Mouse (Mus musculus): Measurements from ENCODE around the gene Ltb4r2. TPM values are rescaled to one million over a fixed set of nuclear protein-coding genes. Genes with fewer than 3 reads are reported as not detected.

Gene Ltb4r2
- 0.10 and 0.24 TPM in 2 replicates for polyA plus RNA-seq (2015; fragmentation: Nextera tagmentation; extraction: Ambion mirVana)

DNA sequence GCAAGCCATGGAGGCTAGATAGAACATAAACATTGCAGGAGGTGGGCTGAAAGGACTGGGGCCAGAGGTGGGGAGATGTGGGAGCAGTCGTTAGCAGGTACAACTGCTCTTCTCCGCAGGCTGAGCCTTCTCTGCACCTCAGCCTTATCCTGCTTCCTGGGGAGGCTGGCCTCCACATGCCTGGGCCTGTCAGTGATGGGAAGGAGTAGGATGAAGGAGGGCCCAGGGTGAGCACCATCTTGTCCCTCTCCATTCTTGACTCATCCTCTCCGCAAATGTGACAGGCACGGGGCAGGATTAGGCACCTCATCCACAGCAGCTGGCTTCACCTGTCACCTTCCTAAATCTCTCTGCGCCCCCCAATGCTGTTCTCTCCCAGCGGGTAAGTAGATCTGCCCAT lies at the start of gene Ltb4r2:
TSS of gene Ltb4r2 (plus strand) at position 266 of the 400 bp plus-strand sequence.
- 76% methylated on average over 6 of the region's 6 CpGs for WGBS
- peaks cover 41% of the 10 kb centered on the region for H3K27me3 ChIP-seq
- peak within 1 kb of the TSS; percentile 51 for H3K27ac ChIP-seq (replicated peaks)

DNA sequence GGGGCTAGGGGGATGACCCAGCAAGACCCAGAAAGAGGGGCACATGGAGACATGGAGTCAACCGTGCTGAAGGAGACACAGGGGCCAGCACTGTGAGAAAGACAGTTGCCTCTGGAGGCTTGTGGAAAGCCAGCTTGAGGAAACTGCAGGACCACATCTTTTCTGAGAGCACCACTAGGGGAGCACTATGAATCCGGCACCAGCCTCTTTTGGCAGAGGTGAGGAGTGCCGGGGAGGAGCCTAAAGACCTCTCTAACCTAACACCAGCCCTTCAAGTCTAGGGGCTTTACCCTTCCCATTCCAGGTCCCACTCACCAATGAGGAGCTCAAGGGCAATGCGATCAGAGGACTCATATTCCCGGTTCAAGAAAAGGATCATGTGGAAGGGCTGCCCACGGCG lies 49.4 kb upstream of the Ltb4r2 start:
- Histone ChIP-seq H3K27me3 (0 out of 2 replicates have a peak, but pooled peaks cover 2% of the 10 kb centered on the region), H3K27ac (replicated peaks) (no peak overlapping the region), H3K4me2 (replicated peaks) (no peak overlapping the region), H3K36me3 (0 out of 2 replicates have a peak, but pooled peaks cover 1% of the 10 kb centered on the region), H3K4me3 (no peak overlapping the region), H3K9me3 (no peaks in the 10 kb centered on the region), H3K9ac (replicated peaks) (no peak overlapping the region), H3K4me1 (no peaks in the 10 kb centered on the region)
- 81% methylated on average over 7 of the region's 7 CpGs for WGBS
- no peak for ATAC-seq (replicated peaks)

More for the DNA sequence above, at the start of gene Ltb4r2:
- Histone ChIP-seq H3K36me3 (peaks cover 1% of the 10 kb centered on the region; the same call in 1 of the 2 replicates), H3K9ac (replicated peaks) (peak within 1 kb of the TSS; percentile 66), H3K4me3 (peak within 1 kb of the TSS; percentile 59), H3K9me3 (no peaks in the 10 kb centered on the region), H3K4me2 (replicated peaks) (peak within 1 kb of the TSS; percentile 93), H3K4me1 (peaks cover 14% of the 10 kb centered on the region)
- no peak for ATAC-seq (replicated peaks)

DNA sequence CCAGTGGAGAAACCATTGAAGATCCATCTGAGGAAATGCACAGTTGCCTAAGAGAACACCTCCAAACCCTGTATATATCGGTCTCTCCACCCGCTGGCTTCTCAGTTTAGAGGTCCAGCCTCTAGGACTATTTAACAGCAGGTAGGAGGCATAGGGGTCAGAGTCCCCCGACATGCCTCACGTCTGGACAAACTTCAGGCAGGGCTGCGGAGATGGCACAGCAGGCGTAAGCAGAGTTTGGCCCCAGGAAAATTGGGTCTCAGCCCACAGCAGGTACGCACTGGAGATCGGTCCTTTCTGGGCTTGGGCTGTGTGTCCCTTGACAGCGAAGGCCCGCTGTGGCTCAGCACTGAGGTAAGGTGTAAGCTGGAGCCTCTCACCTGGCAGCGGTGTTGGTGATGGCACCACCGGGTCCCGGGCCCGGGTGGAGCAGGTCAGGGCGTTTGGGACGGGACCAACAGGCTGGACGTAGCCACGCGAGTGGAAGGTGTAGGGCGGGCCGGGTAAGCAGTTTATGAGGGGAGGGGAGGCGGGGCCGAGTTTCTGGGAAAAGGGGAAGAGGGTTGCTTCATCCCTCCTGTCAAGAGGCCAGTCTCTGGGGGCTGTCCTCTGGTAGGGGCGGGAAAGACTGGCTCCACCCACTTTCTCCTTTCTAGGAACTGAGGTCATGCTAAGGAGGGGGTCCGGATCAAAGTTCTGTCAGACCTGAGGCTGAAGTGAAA lies 48.1 kb upstream of the Ltb4r2 start:
- H3K27me3 ChIP-seq = 0 out of 2 replicates have a peak, but pooled peaks cover 2% of the 10 kb centered on the region
- no peak overlapping the region for H3K27ac ChIP-seq (replicated peaks)
- ATAC-seq (replicated peaks) = no peak

DNA sequence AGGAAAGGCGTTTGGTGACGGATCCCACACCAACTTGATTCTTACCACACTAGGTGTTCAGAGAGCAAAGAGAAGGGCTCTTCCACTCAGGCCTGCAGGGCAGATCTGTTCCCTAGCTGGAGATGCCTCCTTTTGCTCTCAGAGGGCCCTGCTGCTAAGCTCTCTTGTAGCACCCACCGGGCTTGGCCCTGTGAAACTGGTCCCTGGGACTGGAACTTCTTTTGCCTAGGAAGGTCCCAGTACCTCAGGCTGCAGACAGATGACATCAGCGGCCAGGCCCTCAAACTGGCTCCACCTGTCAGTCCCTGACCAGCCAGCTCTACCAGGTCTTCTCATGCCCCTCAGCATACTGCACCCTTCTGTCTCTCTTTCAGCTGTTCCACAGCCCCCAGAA lies 47.5 kb upstream of the Ltb4r2 start, which contains the start of gene Tgm1:
TSS of gene Tgm1 (minus strand) at position 198 of the 394 bp plus-strand sequence.
- H3K4me1 ChIP-seq = no peaks in the 10 kb centered on the region
- H3K9ac ChIP-seq (replicated peaks) = no peak within 1 kb of the TSS
- no peak within 1 kb of the TSS for H3K27ac ChIP-seq (replicated peaks)
- WGBS = 40% methylated on average over 4 of the region's 4 CpGs
- no peak for ATAC-seq (replicated peaks)
- no peak within 1 kb of the TSS for H3K4me2 ChIP-seq (replicated peaks)
- H3K4me3 ChIP-seq = no peak within 1 kb of the TSS
- peaks cover 11% of the 10 kb centered on the region; the same call in 1 of the 2 replicates for H3K36me3 ChIP-seq
- H3K27me3 ChIP-seq = 0 out of 2 replicates have a peak, but pooled peaks cover 2% of the 10 kb centered on the region
- H3K9me3 ChIP-seq = no peaks in the 10 kb centered on the region

More for the DNA sequence above, 48.1 kb upstream of the Ltb4r2 start:
- Histone ChIP-seq H3K4me3 (no peak overlapping the region), H3K9me3 (no peaks in the 10 kb centered on the region), H3K9ac (replicated peaks) (no peak overlapping the region), H3K36me3 (peaks cover 7% of the 10 kb centered on the region; the same call in 1 of the 2 replicates), H3K4me1 (no peaks in the 10 kb centered on the region), H3K4me2 (replicated peaks) (no peak overlapping the region)
- WGBS = 16% methylated on average over 25 of the region's 25 CpGs

DNA sequence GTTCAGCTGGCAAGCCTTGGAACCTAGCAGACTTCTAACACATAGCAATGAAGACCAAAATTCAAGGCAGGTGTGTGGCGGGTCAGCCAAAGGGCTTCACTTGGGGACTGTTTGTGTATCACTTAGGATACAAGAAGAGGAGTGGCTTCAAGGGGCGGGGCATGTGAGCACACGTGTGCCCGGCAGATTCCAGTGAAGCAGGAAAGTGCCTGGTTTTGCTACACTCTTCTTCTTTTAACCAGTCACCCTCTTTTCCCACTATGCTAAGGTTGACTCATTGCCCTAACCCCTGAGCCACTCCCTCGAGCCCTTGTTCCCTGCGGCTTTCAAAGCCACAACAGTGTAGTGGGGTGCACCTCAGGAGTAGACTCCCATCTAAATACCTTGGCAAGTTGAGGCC lies 46.3 kb upstream of the Ltb4r2 start:
- Histone ChIP-seq H3K4me2 (replicated peaks) (no peak overlapping the region), H3K36me3 (peaks cover 13% of the 10 kb centered on the region; the same call in 1 of the 2 replicates), H3K4me3 (no peak overlapping the region), H3K9me3 (no peaks in the 10 kb centered on the region), H3K27ac (replicated peaks) (no peak overlapping the region), H3K4me1 (no peaks in the 10 kb centered on the region), H3K9ac (replicated peaks) (no peak overlapping the region), H3K27me3 (0 out of 2 replicates have a peak, but pooled peaks cover 2% of the 10 kb centered on the region)
- ATAC-seq (replicated peaks) = no peak
- WGBS = 48% methylated on average over 6 of the region's 6 CpGs

- WGBS = 95% methylated on average over 6 of the region's 6 CpGs
- no peak overlapping the region for H3K4me3 ChIP-seq
- ATAC-seq (replicated peaks) = no peak
These were observed 45.0 kb upstream of the Ltb4r2 start for GRCm38 (mm10) chr14:55716271-55716670.

DNA sequence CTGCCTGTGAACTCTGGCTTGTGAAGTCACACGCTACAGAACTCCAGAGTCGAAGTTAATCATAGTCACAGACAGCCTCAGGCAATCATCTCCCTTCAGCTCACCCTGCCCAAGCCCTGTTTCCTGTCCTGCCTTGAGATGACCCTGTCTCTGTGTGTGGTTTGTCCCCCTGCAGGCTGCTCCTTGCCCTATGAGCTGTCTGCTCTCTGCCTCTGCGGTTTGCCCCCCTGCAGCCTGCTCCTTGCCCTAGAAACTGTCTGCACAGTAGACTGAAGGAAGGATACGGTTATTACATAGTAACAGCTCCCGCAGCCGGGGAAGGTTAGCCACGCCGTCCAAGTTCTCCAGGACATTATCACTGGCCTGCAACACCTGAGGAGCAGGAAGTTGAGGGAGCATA lies 44.3 kb upstream of the Ltb4r2 start:
- peaks cover 8% of the 10 kb centered on the region for H3K4me1 ChIP-seq

More at GRCm38 (mm10) chr14:55716271-55716670, 45.0 kb upstream of the Ltb4r2 start:
- Histone ChIP-seq H3K9me3 (no peaks in the 10 kb centered on the region), H3K36me3 (peaks cover 15% of the 10 kb centered on the region; the same call in 1 of the 2 replicates), H3K27ac (replicated peaks) (no peak overlapping the region), H3K27me3 (0 out of 2 replicates have a peak, but pooled peaks cover 2% of the 10 kb centered on the region), H3K9ac (replicated peaks) (no peak overlapping the region), H3K4me1 (peaks cover 5% of the 10 kb centered on the region), H3K4me2 (replicated peaks) (no peak overlapping the region)

GRCm38 (mm10) chr14:55719737-55720136 lies 41.5 kb upstream of the Ltb4r2 start:
- 89% methylated on average over 6 of the region's 6 CpGs for WGBS
- no peaks in the 10 kb centered on the region for H3K27me3 ChIP-seq
- H3K9ac ChIP-seq (replicated peaks) = no peak overlapping the region
- peaks cover 13% of the 10 kb centered on the region for H3K4me1 ChIP-seq
- no peak overlapping the region for H3K27ac ChIP-seq (replicated peaks)
- peaks cover 15% of the 10 kb centered on the region; the same call in 1 of the 2 replicates for H3K36me3 ChIP-seq
- no peaks in the 10 kb centered on the region for H3K9me3 ChIP-seq
- no peak for ATAC-seq (replicated peaks)
- no peak overlapping the region for H3K4me2 ChIP-seq (replicated peaks)
- H3K4me3 ChIP-seq = no peak overlapping the region

More for the DNA sequence above, 44.3 kb upstream of the Ltb4r2 start:
- H3K27me3 ChIP-seq = 0 out of 2 replicates have a peak, but pooled peaks cover 2% of the 10 kb centered on the region
- peaks cover 15% of the 10 kb centered on the region; the same call in 1 of the 2 replicates for H3K36me3 ChIP-seq
- 89% methylated on average over 8 of the region's 8 CpGs for WGBS
- ATAC-seq (replicated peaks) = no peak
- H3K4me3 ChIP-seq = no peak overlapping the region
- H3K4me2 ChIP-seq (replicated peaks) = no peak overlapping the region
- no peaks in the 10 kb centered on the region for H3K9me3 ChIP-seq
- H3K9ac ChIP-seq (replicated peaks) = no peak overlapping the region
- no peak overlapping the region for H3K27ac ChIP-seq (replicated peaks)

DNA sequence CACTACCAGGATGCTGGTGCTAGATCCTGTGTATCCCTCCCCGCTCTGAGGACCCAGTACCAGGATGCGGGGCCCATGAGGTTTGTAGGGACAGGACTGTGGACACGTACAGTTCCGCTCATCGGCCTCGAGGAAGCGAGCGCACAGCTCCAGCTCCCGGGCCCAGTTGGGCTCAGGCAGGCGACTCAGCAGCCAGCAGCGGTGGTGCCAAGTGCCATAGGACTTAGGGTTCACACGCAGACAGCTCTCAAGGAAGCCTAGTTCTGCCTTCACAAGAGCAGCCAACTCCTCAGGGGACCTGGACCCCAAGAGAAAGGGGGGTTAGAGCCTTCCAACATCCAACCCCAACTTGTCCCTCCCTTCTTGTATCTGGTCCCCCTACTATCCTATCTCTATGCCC lies 40.6 kb upstream of the Ltb4r2 start:
- Histone ChIP-seq H3K27ac (replicated peaks) (no peak overlapping the region), H3K4me3 (no peak overlapping the region), H3K4me2 (replicated peaks) (no peak overlapping the region), H3K9me3 (no peaks in the 10 kb centered on the region), H3K9ac (replicated peaks) (no peak overlapping the region), H3K27me3 (no peaks in the 10 kb centered on the region), H3K36me3 (peaks cover 15% of the 10 kb centered on the region; the same call in 1 of the 2 replicates), H3K4me1 (peaks cover 13% of the 10 kb centered on the region)
- WGBS = 94% methylated on average over 12 of the region's 12 CpGs
- no peak for ATAC-seq (replicated peaks)

DNA sequence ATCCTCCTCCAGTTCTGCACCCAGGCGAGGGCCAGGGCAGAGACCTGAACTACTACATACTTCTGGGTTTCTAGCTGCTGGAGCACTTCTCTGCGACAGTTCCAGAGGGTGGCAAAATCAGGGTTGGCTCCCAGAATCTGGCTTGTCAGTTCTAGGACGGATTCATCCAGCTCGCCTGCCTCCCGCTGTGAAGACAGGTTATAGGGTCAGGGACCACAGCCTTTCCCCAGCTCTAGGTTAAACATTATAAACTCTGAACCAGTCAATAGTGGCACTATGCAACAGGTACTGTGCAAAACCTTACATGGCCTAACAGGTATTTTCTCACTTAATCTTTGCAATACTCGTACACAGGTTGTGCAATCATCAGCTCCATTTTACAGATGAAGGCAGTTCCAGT lies 40.2 kb upstream of the Ltb4r2 start:
- 75% methylated on average over 6 of the region's 6 CpGs for WGBS
- H3K4me2 ChIP-seq (replicated peaks) = peak overlapping the region; percentile 53
- H3K9ac ChIP-seq (replicated peaks) = peak overlapping the region; percentile 81; the same call in 1 of the 2 replicates
- H3K4me1 ChIP-seq = peaks cover 13% of the 10 kb centered on the region
- H3K9me3 ChIP-seq = no peaks in the 10 kb centered on the region
- H3K36me3 ChIP-seq = peaks cover 15% of the 10 kb centered on the region; the same call in 1 of the 2 replicates
- H3K4me3 ChIP-seq = peak overlapping the region; percentile 93
- no peaks in the 10 kb centered on the region for H3K27me3 ChIP-seq
- H3K27ac ChIP-seq (replicated peaks) = no peak overlapping the region
- no peak for ATAC-seq (replicated peaks)

DNA sequence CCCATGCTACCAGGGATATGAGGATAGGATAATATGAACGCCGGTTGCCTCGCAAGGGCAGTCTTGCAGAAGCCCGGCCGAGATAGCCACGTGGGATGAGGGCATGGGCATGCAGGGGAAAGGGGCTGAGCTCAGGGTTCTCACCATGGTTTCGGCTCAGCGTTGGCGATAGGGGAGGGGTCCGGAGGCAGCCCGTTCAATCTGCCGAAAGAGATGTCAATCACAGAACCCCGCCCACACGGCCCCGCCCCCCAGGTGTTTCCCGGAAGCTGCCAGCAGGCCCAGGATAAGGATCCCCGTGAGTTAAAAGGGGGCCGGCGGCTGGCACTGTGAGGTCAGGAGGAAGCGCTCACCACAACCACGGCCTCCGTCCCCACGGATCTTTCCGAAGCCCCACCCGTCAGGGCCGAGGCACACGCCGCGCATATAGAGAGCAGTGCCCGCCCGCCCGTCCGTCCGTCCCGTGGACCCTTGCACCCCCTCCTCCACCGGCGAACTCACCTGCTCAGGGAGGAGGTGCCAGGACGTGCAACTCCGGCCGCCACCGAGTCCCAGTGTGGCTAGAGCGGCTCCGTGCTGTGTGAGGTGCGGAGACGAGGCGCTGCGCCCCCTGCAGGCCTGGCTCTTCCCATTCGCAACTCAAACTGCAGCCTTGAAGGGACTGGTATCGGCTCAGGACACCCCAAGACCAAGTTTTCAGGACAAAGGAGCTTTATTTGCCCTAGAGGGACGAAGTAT lies 39.4 kb upstream of the Ltb4r2 start, which contains the start of gene Rabggta:
TSS of gene Rabggta (minus strand) at position 564 of the 738 bp plus-strand sequence.
- Histone ChIP-seq H3K36me3 (peaks cover 13% of the 10 kb centered on the region; the same call in 1 of the 2 replicates), H3K9ac (replicated peaks) (peak within 1 kb of the TSS; percentile 81), H3K27ac (replicated peaks) (peak within 1 kb of the TSS; percentile 92), H3K9me3 (no peaks in the 10 kb centered on the region), H3K27me3 (no peaks in the 10 kb centered on the region), H3K4me1 (peaks cover 13% of the 10 kb centered on the region), H3K4me2 (replicated peaks) (peak within 1 kb of the TSS; percentile 53), H3K4me3 (peak within 1 kb of the TSS; percentile 93)
- under 1% methylated on average over 50 of the region's 50 CpGs for WGBS
- ATAC-seq (replicated peaks) = peak; percentile 96

All from forebrain, embryonic 15.5 days (tissue).